Mouse (Mus musculus) kidney, embryonic 15.5 days (tissue): ENCODE measurements around the gene Afmid. TPM values are rescaled to one million over a fixed set of nuclear protein-coding genes. Genes with fewer than 3 reads are reported as not detected.

Experiments
- ATAC-seq: fragments of 200-750 bp; cut with Nextera tagmentation; replicated peaks from 2 replicates; pipeline ENCODE4 v1.8.0; 2017; ENCODE audit warnings: moderate TSS enrichment; ENCODE audit not compliant: low FRiP score
- H3K27ac ChIP-seq: fragments of 300-500 bp; sonication (generic); 2 replicates; pipeline ENCODE4 v1.5.1; 2015; ENCODE audit warnings: mild to moderate bottlenecking, inconsistent platforms
- H3K27me3 ChIP-seq: fragments of 300-500 bp; sonication (generic); 2 replicates; pipeline ENCODE4 v1.6.1; 2015; ENCODE audit warnings: inconsistent platforms
- H3K36me3 ChIP-seq: fragments of 300-500 bp; sonication (generic); 2 replicates; pipeline ENCODE4 v1.6.1; 2015; ENCODE audit warnings: inconsistent platforms
- H3K4me1 ChIP-seq: fragments of 300-500 bp; sonication (generic); 2 replicates; pipeline ENCODE4 v1.6.1; 2015; ENCODE audit warnings: inconsistent platforms
- H3K4me2 ChIP-seq: fragments of 300-500 bp; sonication (generic); 2 replicates; pipeline ENCODE4 v1.6.1; 2015; ENCODE audit warnings: moderate library complexity, mild to moderate bottlenecking, inconsistent platforms
- H3K4me3 ChIP-seq: fragments of 300-500 bp; sonication (generic); replicated peaks from 2 replicates; pipeline ENCODE4 v1.5.1; 2015; ENCODE audit warnings: mild to moderate bottlenecking, inconsistent platforms
- H3K9ac ChIP-seq: fragments of 300-500 bp; sonication (generic); 2 replicates; pipeline ENCODE4 v1.6.1; 2015; ENCODE audit warnings: mild to moderate bottlenecking, inconsistent platforms
- H3K9me3 ChIP-seq: fragments of 300-500 bp; sonication (generic); replicated peaks from 2 replicates; pipeline ENCODE4 v1.6.1; 2016; ENCODE audit warnings: inconsistent platforms
- WGBS: fragments of 180-500 bp; shearing (Covaris S2); methylation state at CpG from one replicate; pipeline ENCODE4 v1.1.7; 2015; ENCODE audit warnings: mixed read lengths; 5-methylcytosine and 5-hydroxymethylcytosine counted together
- polyA plus RNA-seq: library from polyadenylated mRNA; unstranded; fragments of >200 nt; fragmentation: Nextera tagmentation; extraction: Ambion mirVana; gene quantifications from 2 replicates; pipeline ENCODE4 v1.2.1, GENCODE M21; 2015

Gene Afmid
- polyA plus RNA-seq: 3.9 and 6.7 TPM in 2 replicates

- Histone ChIP-seq H3K27me3 (no peaks in the 10 kb centered on the region), H3K4me1 (peaks cover 85% of the 10 kb centered on the region)
- peak; percentile 71 for ATAC-seq
Observed at GRCm38 (mm10) chr11:117825333-117826101, at the start of gene Afmid, which contains the start of gene Tk1. TSS of gene Afmid (plus strand) at chr11:117825924. TSS of gene Tk1 (minus strand) at chr11:117826092.

GRCm38 (mm10) chr11:117776085-117776792, 49.5 kb upstream of the Afmid start:
- no peak overlapping the region for H3K9ac ChIP-seq
- no peaks in the 10 kb centered on the region for H3K9me3 ChIP-seq
- H3K4me2 ChIP-seq: no peak overlapping the region
- ATAC-seq: no peak
- H3K27ac ChIP-seq: no peak overlapping the region
- peaks cover 59% of the 10 kb centered on the region for H3K36me3 ChIP-seq
- no peaks in the 10 kb centered on the region for H3K27me3 ChIP-seq
- H3K4me3 ChIP-seq: no peak overlapping the region
- WGBS: 93% methylated on average over 14 of the region's 14 CpGs
- H3K4me1 ChIP-seq: peaks cover 38% of the 10 kb centered on the region

More at GRCm38 (mm10) chr11:117825333-117826101, at the start of gene Afmid, which contains the start of gene Tk1:
- H3K27ac ChIP-seq: peak within 1 kb of the TSS; percentile 93
- WGBS: under 1% methylated on average over 34 of the region's 34 CpGs
- H3K36me3 ChIP-seq: peaks cover 30% of the 10 kb centered on the region
- H3K4me2 ChIP-seq: peak within 1 kb of the TSS; percentile 94
- H3K9ac ChIP-seq: peak within 1 kb of the TSS; percentile 81
- peak within 1 kb of the TSS; percentile 69 for H3K4me3 ChIP-seq
- H3K9me3 ChIP-seq: no peaks in the 10 kb centered on the region

GRCm38 (mm10) chr11:117777111-117777510, 48.6 kb upstream of the Afmid start:
- Histone ChIP-seq H3K36me3 (peaks cover 53% of the 10 kb centered on the region), H3K27me3 (no peaks in the 10 kb centered on the region), H3K9ac (no peak overlapping the region), H3K4me1 (peaks cover 47% of the 10 kb centered on the region), H3K4me2 (no peak overlapping the region), H3K9me3 (no peaks in the 10 kb centered on the region), H3K4me3 (no peak overlapping the region), H3K27ac (no peak overlapping the region)
- no peak for ATAC-seq
- 86% methylated on average over 5 of the region's 5 CpGs for WGBS

GRCm38 (mm10) chr11:117778031-117778430, 47.7 kb upstream of the Afmid start:
- peak overlapping the region; percentile 99; the same call in 1 of the 2 replicates for H3K4me2 ChIP-seq
- 0 out of 2 replicates have a peak, but pooled peaks cover 2% of the 10 kb centered on the region for H3K27me3 ChIP-seq
- H3K9me3 ChIP-seq: no peaks in the 10 kb centered on the region
- H3K4me3 ChIP-seq: no peak overlapping the region
- 92% methylated on average over 11 of the region's 11 CpGs for WGBS
- H3K36me3 ChIP-seq: peaks cover 46% of the 10 kb centered on the region
- peaks cover 56% of the 10 kb centered on the region for H3K4me1 ChIP-seq
- H3K9ac ChIP-seq: no peak overlapping the region
- H3K27ac ChIP-seq: no peak overlapping the region
- ATAC-seq: no peak

- Histone ChIP-seq H3K9me3 (no peaks in the 10 kb centered on the region), H3K4me2 (peak overlapping the region; percentile 99), H3K4me3 (peak overlapping the region; percentile 61), H3K4me1 (peaks cover 64% of the 10 kb centered on the region), H3K27me3 (0 out of 2 replicates have a peak, but pooled peaks cover 6% of the 10 kb centered on the region), H3K36me3 (peaks cover 37% of the 10 kb centered on the region), H3K27ac (peak overlapping the region; percentile 97), H3K9ac (peak overlapping the region; percentile 54)
- ATAC-seq: no peak
- WGBS: 29% methylated on average over 12 of the region's 12 CpGs
Observed at GRCm38 (mm10) chr11:117778851-117779433, 46.8 kb upstream of the Afmid start.

- Histone ChIP-seq H3K9ac (peak overlapping the region; percentile 54), H3K4me3 (peak overlapping the region; percentile 61), H3K27ac (peak overlapping the region; percentile 97), H3K36me3 (peaks cover 30% of the 10 kb centered on the region), H3K27me3 (peaks cover 6% of the 10 kb centered on the region; the same call in 1 of the 2 replicates), H3K9me3 (no peaks in the 10 kb centered on the region), H3K4me2 (peak overlapping the region; percentile 99), H3K4me1 (peaks cover 64% of the 10 kb centered on the region)
- 1% methylated on average over 38 of the region's 38 CpGs for WGBS
- peak; percentile 16; the same call in 1 of the 2 replicates for ATAC-seq
Observed at GRCm38 (mm10) chr11:117779434-117780198, 46.1 kb upstream of the Afmid start.

- Histone ChIP-seq H3K9me3 (no peaks in the 10 kb centered on the region), H3K36me3 (peaks cover 25% of the 10 kb centered on the region), H3K27ac (peak overlapping the region; percentile 97), H3K27me3 (peaks cover 6% of the 10 kb centered on the region; the same call in 1 of the 2 replicates), H3K4me3 (peak overlapping the region; percentile 61), H3K4me2 (peak overlapping the region; percentile 99), H3K4me1 (peaks cover 64% of the 10 kb centered on the region), H3K9ac (peak overlapping the region; percentile 54)
- peak; percentile 13 for ATAC-seq
- WGBS: 2% methylated on average over 17 of the region's 17 CpGs
Observed at GRCm38 (mm10) chr11:117780199-117780515, 45.6 kb upstream of the Afmid start.

GRCm38 (mm10) chr11:117780582-117781111, 45.1 kb upstream of the Afmid start:
- peaks cover 64% of the 10 kb centered on the region for H3K4me1 ChIP-seq
- peak; percentile 75 for ATAC-seq
- WGBS: under 1% methylated on average over 19 of the region's 19 CpGs
- H3K4me3 ChIP-seq: peak overlapping the region; percentile 61
- H3K9ac ChIP-seq: peak overlapping the region; percentile 54
- H3K36me3 ChIP-seq: peaks cover 20% of the 10 kb centered on the region; the same call in 1 of the 2 replicates
- peak overlapping the region; percentile 97 for H3K27ac ChIP-seq
- peaks cover 6% of the 10 kb centered on the region; the same call in 1 of the 2 replicates for H3K27me3 ChIP-seq
- no peaks in the 10 kb centered on the region for H3K9me3 ChIP-seq
- peak overlapping the region; percentile 99 for H3K4me2 ChIP-seq

GRCm38 (mm10) chr11:117781199-117781821, 44.4 kb upstream of the Afmid start:
- ATAC-seq: peak; percentile 6; the same call in 1 of the 2 replicates
- Histone ChIP-seq H3K4me2 (peak overlapping the region; percentile 99), H3K27me3 (peaks cover 6% of the 10 kb centered on the region; the same call in 1 of the 2 replicates), H3K4me1 (peaks cover 66% of the 10 kb centered on the region), H3K36me3 (peaks cover 19% of the 10 kb centered on the region; the same call in 1 of the 2 replicates), H3K9me3 (no peaks in the 10 kb centered on the region), H3K4me3 (peak overlapping the region; percentile 61), H3K9ac (no peak overlapping the region), H3K27ac (peak overlapping the region; percentile 97)
- WGBS: 9% methylated on average over 18 of the region's 18 CpGs

GRCm38 (mm10) chr11:117781993-117782704, 43.6 kb upstream of the Afmid start, which contains the start of the genes Tmc8 and Tmc6:
TSS of gene Tmc8 (plus strand) at chr11:117782076.
TSS of gene Tmc6 (minus strand) at chr11:117782198.
- H3K27ac ChIP-seq: peak within 1 kb of the TSS; percentile 97
- peak within 1 kb of the TSS; percentile 27; the same call in 1 of the 2 replicates for H3K9ac ChIP-seq
- WGBS: 40% methylated on average over 24 of the region's 24 CpGs
- peak within 1 kb of the TSS; percentile 61 for H3K4me3 ChIP-seq
- H3K36me3 ChIP-seq: peaks cover 11% of the 10 kb centered on the region; the same call in 1 of the 2 replicates
- peaks cover 69% of the 10 kb centered on the region for H3K4me1 ChIP-seq
- no peaks in the 10 kb centered on the region for H3K9me3 ChIP-seq
- ATAC-seq: peak; percentile 22; the same call in 1 of the 2 replicates
- H3K4me2 ChIP-seq: peak within 1 kb of the TSS; percentile 99
- H3K27me3 ChIP-seq: peaks cover 6% of the 10 kb centered on the region; the same call in 1 of the 2 replicates
